Mouse (Mus musculus): ENCODE results near the gene Tuba1a. TPM values are rescaled to one million over a fixed set of nuclear protein-coding genes. Genes with fewer than 3 reads are reported as not detected.
A peak's percentile ranks its signal among the peaks of the same experiment; 100 is the strongest.

The Tuba1a gene
- polyA plus RNA-seq, 1 experiment, result 131 TPM

DNA sequence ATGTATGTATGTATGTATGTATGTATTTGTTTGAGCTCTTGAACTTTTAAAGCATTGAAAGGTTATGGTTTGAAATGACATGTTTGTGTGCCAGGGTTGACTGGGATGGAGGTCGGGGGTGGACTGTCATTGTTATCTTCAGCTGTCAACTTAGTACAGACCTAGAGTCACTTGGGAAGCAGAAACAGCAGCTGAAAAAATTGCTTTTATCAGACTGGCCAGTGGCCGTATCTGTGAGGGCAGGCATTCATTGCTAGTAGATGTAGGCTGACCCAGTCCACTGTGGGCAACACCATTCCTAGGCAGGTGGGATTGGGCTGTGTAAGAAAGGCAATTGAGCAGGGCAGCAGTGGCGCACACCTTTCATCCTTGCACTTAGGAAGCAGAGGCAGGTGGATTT lies 6.0 kb upstream of the Tuba1a start:
- Histone ChIP-seq H3K36me3 (ENCODE audit: control insufficient read depth, insufficient read depth, low read length) (no peaks in the 10 kb centered on the region), H3K27me3 (replicated peaks; ENCODE audit: control insufficient read depth, insufficient read depth, low read length) (no peaks in the 10 kb centered on the region), H3K4me3 (ENCODE audit: insufficient read depth, low read depth, low read length) (no peak overlapping the region), H3K4me1 (ENCODE audit: control insufficient read depth, insufficient read depth, low read length) (no peaks in the 10 kb centered on the region), H3K27ac (ENCODE audit: insufficient read depth, low read depth, low read length) (no peak overlapping the region)
- TF ChIP-seq CTCF (conservative IDR thresholded peaks at IDR 0.05; ENCODE audit: insufficient read depth, insufficient read length, low read depth, low read length) (no peak), POLR2A (IDR thresholded peaks at IDR 0.05; ENCODE audit: low read depth, low read length) (no peak)
- WGBS, result 94% methylated on average over 3 of the region's 3 CpGs
- no peak for DNase-seq

DNA sequence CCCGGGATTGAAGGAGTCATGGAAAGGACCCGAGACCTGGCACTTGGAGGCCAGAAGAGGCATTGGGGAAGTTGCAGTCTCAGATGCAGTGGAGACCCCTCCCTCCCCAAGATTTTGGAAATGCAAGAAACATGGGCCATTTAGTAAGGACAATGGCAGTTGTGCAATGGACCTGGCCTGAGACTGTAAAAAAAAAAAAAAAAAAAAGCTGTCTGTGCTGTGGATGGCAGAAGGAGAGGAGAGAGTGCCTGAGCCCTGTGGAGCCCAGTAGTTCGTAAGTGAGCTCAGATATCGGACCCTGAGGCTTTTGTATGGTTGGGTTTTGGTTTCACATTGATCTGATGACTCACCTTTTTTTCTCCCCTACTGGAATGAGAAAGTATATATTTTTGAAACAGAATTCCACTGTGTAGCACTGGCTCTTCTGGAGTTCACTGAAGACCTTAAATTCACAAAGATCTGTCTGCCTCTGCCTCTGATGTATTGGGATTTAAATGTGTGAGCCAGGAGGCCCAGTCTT lies 5.5 kb upstream of the Tuba1a start:
- H3K36me3 ChIP-seq (ENCODE audit: control insufficient read depth, insufficient read depth, low read length), result no peaks in the 10 kb centered on the region
- H3K27me3 ChIP-seq (replicated peaks; ENCODE audit: control insufficient read depth, insufficient read depth, low read length), result no peaks in the 10 kb centered on the region
- TF ChIP-seq POLR2A (IDR thresholded peaks at IDR 0.05; ENCODE audit: low read depth, low read length), result no peak
- TF ChIP-seq CTCF (conservative IDR thresholded peaks at IDR 0.05; ENCODE audit: insufficient read depth, insufficient read length, low read depth, low read length), result no peak
- no peaks in the 10 kb centered on the region; the same call in 1 of the 2 replicates for H3K4me1 ChIP-seq (ENCODE audit: control insufficient read depth, insufficient read depth, low read length)
- no peak overlapping the region for H3K27ac ChIP-seq (ENCODE audit: insufficient read depth, low read depth, low read length)
- 95% methylated on average over 4 of the region's 4 CpGs for whole genome bisulfite sequencing
- no peak overlapping the region for H3K4me3 ChIP-seq (ENCODE audit: insufficient read depth, low read depth, low read length)
- no peak for DNase-seq

DNA sequence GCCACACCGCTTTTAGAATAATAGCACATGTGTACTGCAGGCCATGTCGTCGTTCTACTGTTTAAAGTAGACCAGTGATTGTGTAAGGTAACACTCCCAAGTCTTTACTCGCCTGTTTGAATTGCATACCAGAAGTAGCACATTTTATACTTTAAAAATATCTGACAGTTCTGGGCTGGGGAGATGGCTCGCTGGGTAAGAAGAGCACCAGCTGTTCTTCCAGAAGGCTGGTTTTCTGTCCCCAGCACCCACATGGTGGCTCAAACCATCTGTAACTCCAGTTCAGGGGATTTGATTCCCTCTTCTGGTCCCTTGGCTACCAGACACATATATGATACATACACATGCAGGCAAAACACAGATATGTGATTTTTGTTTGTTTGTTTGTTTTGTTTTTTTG lies 4.0 kb upstream of the Tuba1a start:
- H3K36me3 ChIP-seq (ENCODE audit: control insufficient read depth, insufficient read depth, low read length), result no peaks in the 10 kb centered on the region
- TF ChIP-seq CTCF (conservative IDR thresholded peaks at IDR 0.05; ENCODE audit: insufficient read depth, insufficient read length, low read depth, low read length) (no peak), POLR2A (IDR thresholded peaks at IDR 0.05; ENCODE audit: low read depth, low read length) (no peak)
- WGBS, result 84% methylated on average over 5 of the region's 5 CpGs

DNA sequence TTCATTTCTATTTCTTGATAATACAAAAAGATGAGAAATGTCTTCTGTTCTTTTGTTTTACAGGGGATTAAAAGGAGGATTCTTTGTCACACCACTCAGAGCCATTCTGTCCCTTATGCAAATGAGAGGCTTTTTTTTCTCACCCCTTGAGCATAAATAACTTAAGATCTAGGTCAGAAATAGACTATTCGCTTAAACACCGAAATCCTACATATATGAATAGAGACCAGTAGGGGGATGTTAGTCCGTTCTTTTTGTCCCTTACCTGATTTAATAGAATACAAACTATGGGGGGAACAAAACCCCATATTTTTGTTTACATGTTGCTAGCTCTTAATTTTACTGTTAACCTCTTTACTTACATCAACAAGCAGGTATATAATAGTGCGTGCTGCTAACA lies 2.5 kb upstream of the Tuba1a start:
- no peaks in the 10 kb centered on the region; the same call in 1 of the 2 replicates for H3K4me1 ChIP-seq (ENCODE audit: control insufficient read depth, insufficient read depth, low read length)
- no peak for DNase-seq
- whole genome bisulfite sequencing, result 96% methylated on average over 4 of the region's 4 CpGs
- no peak overlapping the region for H3K4me3 ChIP-seq (ENCODE audit: insufficient read depth, low read depth, low read length)
- H3K36me3 ChIP-seq (ENCODE audit: control insufficient read depth, insufficient read depth, low read length), result no peaks in the 10 kb centered on the region
- TF ChIP-seq POLR2A (IDR thresholded peaks at IDR 0.05; ENCODE audit: low read depth, low read length) (no peak), CTCF (conservative IDR thresholded peaks at IDR 0.05; ENCODE audit: insufficient read depth, insufficient read length, low read depth, low read length) (no peak)
- H3K27me3 ChIP-seq (replicated peaks; ENCODE audit: control insufficient read depth, insufficient read depth, low read length), result no peaks in the 10 kb centered on the region
- no peak overlapping the region for H3K27ac ChIP-seq (ENCODE audit: insufficient read depth, low read depth, low read length)

More for the DNA sequence above, 4.0 kb upstream of the Tuba1a start:
- H3K4me3 ChIP-seq (ENCODE audit: insufficient read depth, low read depth, low read length), result no peak overlapping the region
- DNase-seq, result no peak
- no peak overlapping the region for H3K27ac ChIP-seq (ENCODE audit: insufficient read depth, low read depth, low read length)
- H3K4me1 ChIP-seq (ENCODE audit: control insufficient read depth, insufficient read depth, low read length), result no peaks in the 10 kb centered on the region; the same call in 1 of the 2 replicates
- H3K27me3 ChIP-seq (replicated peaks; ENCODE audit: control insufficient read depth, insufficient read depth, low read length), result no peaks in the 10 kb centered on the region

DNA sequence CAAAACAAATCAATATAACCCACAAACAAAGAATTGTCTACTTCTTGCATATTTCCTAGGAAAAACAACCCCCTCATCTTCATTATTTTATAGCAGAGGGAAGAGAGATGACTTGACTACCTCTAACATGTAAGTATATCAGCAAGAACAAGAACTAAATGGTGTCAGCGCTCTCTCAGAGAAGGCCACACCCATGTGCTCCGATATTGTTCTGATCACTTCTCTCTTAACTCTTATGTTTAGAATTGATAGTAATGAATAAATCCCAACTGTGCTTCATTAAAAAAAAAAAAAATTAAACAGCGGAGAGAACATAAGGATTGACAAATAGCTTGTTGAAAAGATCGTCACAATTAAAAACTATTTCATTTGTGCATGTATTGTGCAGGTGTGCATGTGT lies 1.8 kb upstream of the Tuba1a start:
- 91% methylated on average over 4 of the region's 4 CpGs for WGBS
- no peak for DNase-seq
- Histone ChIP-seq H3K36me3 (ENCODE audit: control insufficient read depth, insufficient read depth, low read length) (no peaks in the 10 kb centered on the region), H3K4me3 (ENCODE audit: insufficient read depth, low read depth, low read length) (no peak overlapping the region), H3K27ac (ENCODE audit: insufficient read depth, low read depth, low read length) (no peak overlapping the region), H3K4me1 (ENCODE audit: control insufficient read depth, insufficient read depth, low read length) (no peaks in the 10 kb centered on the region; the same call in 1 of the 2 replicates), H3K27me3 (replicated peaks; ENCODE audit: control insufficient read depth, insufficient read depth, low read length) (no peaks in the 10 kb centered on the region)
- no peak for TF ChIP-seq CTCF (conservative IDR thresholded peaks at IDR 0.05; ENCODE audit: insufficient read depth, insufficient read length, low read depth, low read length)
- TF ChIP-seq POLR2A (IDR thresholded peaks at IDR 0.05; ENCODE audit: low read depth, low read length), result no peak

DNA sequence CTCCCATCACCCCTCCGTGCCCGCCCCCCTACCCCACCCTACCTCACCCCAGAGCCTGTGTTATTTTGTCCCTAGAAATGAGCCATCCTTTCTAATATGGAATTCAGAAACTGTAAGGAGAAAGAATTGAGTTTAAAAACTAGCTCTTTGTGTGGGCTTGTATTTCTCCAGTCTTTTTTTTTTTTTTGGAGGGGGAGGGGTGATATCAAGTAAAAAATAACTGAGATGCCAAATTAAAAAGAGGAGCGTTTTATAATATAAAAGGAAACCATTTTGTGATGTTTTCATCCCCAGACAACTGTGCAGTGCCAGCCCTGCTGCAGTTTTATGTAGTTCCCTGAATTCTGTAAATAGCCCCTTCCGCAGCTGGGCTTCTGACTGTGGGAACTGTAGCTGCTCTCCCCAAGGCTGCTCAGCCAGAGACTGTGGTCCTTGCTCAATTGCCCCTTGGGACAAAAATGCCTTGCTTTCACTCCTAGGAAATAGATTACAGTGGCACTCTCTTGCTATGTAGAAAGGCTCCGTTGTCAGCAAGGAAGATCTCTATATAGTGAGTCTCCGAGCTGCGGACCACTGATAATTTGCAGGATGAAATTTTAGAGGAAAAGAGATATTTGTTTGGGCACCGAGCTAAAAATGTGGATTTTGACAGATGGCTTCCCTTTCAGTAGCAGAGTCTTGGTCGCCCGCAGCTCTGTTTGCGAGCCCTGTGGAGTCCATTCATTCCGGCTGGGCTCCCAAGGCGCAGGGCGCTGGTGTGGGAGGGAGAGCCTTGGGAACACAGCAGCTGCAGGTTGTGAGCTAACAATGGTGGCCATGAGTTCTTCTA lies 1.1 kb upstream of the Tuba1a start:
- DNase-seq, result no peak

DNA sequence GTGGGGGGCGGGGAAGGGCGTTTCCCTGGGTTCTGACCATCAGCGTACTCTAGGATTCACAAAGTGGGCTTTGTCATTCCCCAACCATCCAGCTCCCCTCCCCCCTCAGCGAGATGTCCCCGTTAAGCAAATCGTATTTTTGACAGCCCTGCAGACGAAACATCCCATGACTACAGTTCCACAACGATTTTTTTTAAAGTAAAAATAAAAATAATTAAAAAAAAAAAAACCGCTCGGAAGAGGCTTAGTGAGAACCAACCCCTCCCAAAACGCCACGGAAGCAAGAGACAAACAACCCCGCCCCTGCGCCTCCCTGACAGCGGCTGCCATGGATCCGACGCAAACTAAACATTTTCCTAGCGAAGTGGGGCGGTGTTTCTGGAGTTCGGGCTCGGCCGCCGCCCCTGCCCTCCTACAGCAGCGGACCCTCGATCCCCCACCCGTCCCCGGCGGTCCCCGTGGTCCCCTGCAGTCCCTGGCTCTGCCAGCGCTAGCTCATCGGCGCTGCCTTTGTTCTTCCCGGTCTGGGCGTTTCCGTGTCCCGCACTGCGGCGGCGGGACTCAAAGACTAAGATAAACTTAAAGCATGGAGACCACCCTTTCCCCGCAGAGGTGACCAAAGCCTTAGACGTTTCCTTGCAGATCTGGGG lies 627 bp downstream of the Tuba1a start:
- DNase-seq, result peak; percentile 72
- H3K4me1 ChIP-seq (ENCODE audit: control insufficient read depth, insufficient read depth, low read length), result no peaks in the 10 kb centered on the region; the same call in 1 of the 2 replicates
- peak overlapping the region; percentile 81 for H3K27ac ChIP-seq (ENCODE audit: insufficient read depth, low read depth, low read length)
- under 1% methylated on average over 41 of the region's 41 CpGs for WGBS
- peak overlapping the region; percentile 69 for H3K4me3 ChIP-seq (ENCODE audit: insufficient read depth, low read depth, low read length)
- TF ChIP-seq CTCF (conservative IDR thresholded peaks at IDR 0.05; ENCODE audit: insufficient read depth, insufficient read length, low read depth, low read length) (peak; percentile 31; the same call in 1 of the 2 replicates), POLR2A (IDR thresholded peaks at IDR 0.05; ENCODE audit: low read depth, low read length) (no peak)
- no peaks in the 10 kb centered on the region for H3K36me3 ChIP-seq (ENCODE audit: control insufficient read depth, insufficient read depth, low read length)
- no peaks in the 10 kb centered on the region for H3K27me3 ChIP-seq (replicated peaks; ENCODE audit: control insufficient read depth, insufficient read depth, low read length)

More for the DNA sequence above, 1.1 kb upstream of the Tuba1a start:
- H3K27ac ChIP-seq (ENCODE audit: insufficient read depth, low read depth, low read length), result no peak overlapping the region
- TF ChIP-seq POLR2A (IDR thresholded peaks at IDR 0.05; ENCODE audit: low read depth, low read length) (no peak), CTCF (conservative IDR thresholded peaks at IDR 0.05; ENCODE audit: insufficient read depth, insufficient read length, low read depth, low read length) (no peak)
- WGBS, result 63% methylated on average over 14 of the region's 14 CpGs
- H3K4me3 ChIP-seq (ENCODE audit: insufficient read depth, low read depth, low read length), result no peak overlapping the region
- H3K27me3 ChIP-seq (replicated peaks; ENCODE audit: control insufficient read depth, insufficient read depth, low read length), result no peaks in the 10 kb centered on the region
- no peaks in the 10 kb centered on the region; the same call in 1 of the 2 replicates for H3K4me1 ChIP-seq (ENCODE audit: control insufficient read depth, insufficient read depth, low read length)
- H3K36me3 ChIP-seq (ENCODE audit: control insufficient read depth, insufficient read depth, low read length), result no peaks in the 10 kb centered on the region
